Mouse (Mus musculus): ENCODE data around the gene Naa35. TPM values are rescaled to one million over a fixed set of nuclear protein-coding genes. Genes with fewer than 3 reads are reported as not detected.
A peak's percentile ranks its signal among the peaks of the same experiment; 100 is the strongest.

Gene Naa35
- polyA plus RNA-seq, 1 experiment from 2014 or later: 179 TPM

- ATAC-seq: no peak
- H3K4me1 ChIP-seq: no peaks in the 10 kb centered on the region; the same call in 1 of the 2 replicates
- no peaks in the 10 kb centered on the region for H3K27me3 ChIP-seq
- no peak overlapping the region for H3K4me3 ChIP-seq
- H3K4me2 ChIP-seq: no peak overlapping the region
- no peak overlapping the region for H3K9ac ChIP-seq
- 0 out of 2 replicates have a peak overlapping the region, but pooled peaks have one; percentile 31 for H3K27ac ChIP-seq
- H3K9me3 ChIP-seq (replicated peaks): no peaks in the 10 kb centered on the region
- H3K36me3 ChIP-seq (ENCODE audit: poor library complexity, severe bottlenecking): peaks cover 80% of the 10 kb centered on the region
- whole genome bisulfite sequencing: 31% methylated on average over 11 of the region's 11 CpGs
These were observed 61.7 kb downstream of the Naa35 start for GRCm38 (mm10) chr13:59646674-59647244.

GRCm38 (mm10) chr13:59647484-59647883 is 62.4 kb downstream of the Naa35 start:
- Histone ChIP-seq H3K4me1 (peaks cover 4% of the 10 kb centered on the region), H3K27me3 (no peaks in the 10 kb centered on the region), H3K4me2 (no peak overlapping the region), H3K27ac (no peak overlapping the region), H3K36me3 (ENCODE audit: poor library complexity, severe bottlenecking) (peaks cover 74% of the 10 kb centered on the region), H3K4me3 (no peak overlapping the region), H3K9ac (no peak overlapping the region), H3K9me3 (replicated peaks) (no peaks in the 10 kb centered on the region)
- WGBS: 92% methylated on average over 6 of the region's 6 CpGs
- no peak for ATAC-seq

- H3K4me2 ChIP-seq: no peak overlapping the region
- WGBS: 91% methylated on average over 6 of the region's 6 CpGs
- H3K4me1 ChIP-seq: peaks cover 15% of the 10 kb centered on the region
- H3K9me3 ChIP-seq (replicated peaks): no peaks in the 10 kb centered on the region
- ATAC-seq: no peak
- no peak overlapping the region for H3K9ac ChIP-seq
- no peak overlapping the region for H3K4me3 ChIP-seq
- no peaks in the 10 kb centered on the region for H3K27me3 ChIP-seq
- no peak overlapping the region for H3K27ac ChIP-seq
- H3K36me3 ChIP-seq (ENCODE audit: poor library complexity, severe bottlenecking): peaks cover 74% of the 10 kb centered on the region
These were observed 63.5 kb downstream of the Naa35 start for GRCm38 (mm10) chr13:59648598-59648997.

- no peaks in the 10 kb centered on the region for H3K27me3 ChIP-seq
- 89% methylated on average over 5 of the region's 5 CpGs for WGBS
- ATAC-seq: no peak
- H3K36me3 ChIP-seq (ENCODE audit: poor library complexity, severe bottlenecking): peaks cover 81% of the 10 kb centered on the region
- H3K4me1 ChIP-seq: peaks cover 19% of the 10 kb centered on the region
- H3K9me3 ChIP-seq (replicated peaks): no peaks in the 10 kb centered on the region
- no peak overlapping the region for H3K9ac ChIP-seq
- H3K27ac ChIP-seq: no peak overlapping the region
- no peak overlapping the region for H3K4me3 ChIP-seq
- no peak overlapping the region for H3K4me2 ChIP-seq
These were observed 64.7 kb downstream of the Naa35 start for GRCm38 (mm10) chr13:59649781-59650180.

- no peak overlapping the region for H3K4me3 ChIP-seq
- 38% methylated on average over 5 of the region's 5 CpGs for WGBS
- peak; percentile 50; the same call in 1 of the 2 replicates for ATAC-seq
- H3K4me2 ChIP-seq: no peak overlapping the region
- 0 out of 2 replicates have a peak overlapping the region, but pooled peaks have one; percentile 1 for H3K9ac ChIP-seq
- H3K27me3 ChIP-seq: no peaks in the 10 kb centered on the region
- H3K27ac ChIP-seq: peak overlapping the region; percentile 41
- peaks cover 34% of the 10 kb centered on the region for H3K4me1 ChIP-seq
- H3K36me3 ChIP-seq (ENCODE audit: poor library complexity, severe bottlenecking): peaks cover 58% of the 10 kb centered on the region
- no peaks in the 10 kb centered on the region for H3K9me3 ChIP-seq (replicated peaks)
These were observed 67.6 kb downstream of the Naa35 start for GRCm38 (mm10) chr13:59652651-59653050.

- H3K27me3 ChIP-seq: no peaks in the 10 kb centered on the region
- H3K4me1 ChIP-seq: peaks cover 37% of the 10 kb centered on the region
- H3K4me2 ChIP-seq: no peak overlapping the region
- peaks cover 58% of the 10 kb centered on the region for H3K36me3 ChIP-seq (ENCODE audit: poor library complexity, severe bottlenecking)
- 0 out of 2 replicates have a peak overlapping the region, but pooled peaks have one; percentile 1 for H3K9ac ChIP-seq
- no peak for ATAC-seq
- no peaks in the 10 kb centered on the region for H3K9me3 ChIP-seq (replicated peaks)
- no peak overlapping the region for H3K4me3 ChIP-seq
- 73% methylated on average over 3 of the region's 3 CpGs for WGBS
- H3K27ac ChIP-seq: peak overlapping the region; percentile 41; the same call in 1 of the 2 replicates
These were observed 68.1 kb downstream of the Naa35 start for GRCm38 (mm10) chr13:59653136-59653535.

- no peak overlapping the region for H3K4me3 ChIP-seq
- H3K4me1 ChIP-seq: peaks cover 37% of the 10 kb centered on the region
- no peak overlapping the region for H3K9ac ChIP-seq
- H3K27ac ChIP-seq: no peak overlapping the region
- H3K4me2 ChIP-seq: no peak overlapping the region
- no peaks in the 10 kb centered on the region for H3K9me3 ChIP-seq (replicated peaks)
- 94% methylated on average over 5 of the region's 5 CpGs for WGBS
- peaks cover 58% of the 10 kb centered on the region for H3K36me3 ChIP-seq (ENCODE audit: poor library complexity, severe bottlenecking)
- ATAC-seq: no peak
- H3K27me3 ChIP-seq: no peaks in the 10 kb centered on the region
These were observed 69.4 kb downstream of the Naa35 start for GRCm38 (mm10) chr13:59654465-59654864.

GRCm38 (mm10) chr13:59655718-59656315 is 70.8 kb downstream of the Naa35 start:
- Histone ChIP-seq H3K4me1 (peaks cover 37% of the 10 kb centered on the region), H3K36me3 (ENCODE audit: poor library complexity, severe bottlenecking) (peaks cover 58% of the 10 kb centered on the region), H3K9ac (no peak overlapping the region), H3K27me3 (no peaks in the 10 kb centered on the region), H3K27ac (no peak overlapping the region), H3K4me3 (no peak overlapping the region), H3K4me2 (no peak overlapping the region), H3K9me3 (replicated peaks) (no peaks in the 10 kb centered on the region)
- no peak for ATAC-seq
- 93% methylated on average over 15 of the region's 15 CpGs for WGBS

- Histone ChIP-seq H3K4me3 (no peak overlapping the region), H3K36me3 (ENCODE audit: poor library complexity, severe bottlenecking) (peaks cover 59% of the 10 kb centered on the region), H3K27ac (peak overlapping the region; percentile 72), H3K4me1 (peaks cover 37% of the 10 kb centered on the region), H3K4me2 (no peak overlapping the region), H3K9ac (0 out of 2 replicates have a peak overlapping the region, but pooled peaks have one; percentile 14), H3K9me3 (replicated peaks) (no peaks in the 10 kb centered on the region), H3K27me3 (no peaks in the 10 kb centered on the region)
- 74% methylated on average over 10 of the region's 10 CpGs for WGBS
- ATAC-seq: no peak
These were observed 71.3 kb downstream of the Naa35 start for GRCm38 (mm10) chr13:59656316-59656832.

GRCm38 (mm10) chr13:59656975-59657388 is 71.9 kb downstream of the Naa35 start:
- H3K4me1 ChIP-seq: peaks cover 37% of the 10 kb centered on the region
- peaks cover 65% of the 10 kb centered on the region for H3K36me3 ChIP-seq (ENCODE audit: poor library complexity, severe bottlenecking)
- 0 out of 2 replicates have a peak overlapping the region, but pooled peaks have one; percentile 4 for H3K4me2 ChIP-seq
- 0 out of 2 replicates have a peak overlapping the region, but pooled peaks have one; percentile 14 for H3K9ac ChIP-seq
- H3K4me3 ChIP-seq: no peak overlapping the region
- H3K9me3 ChIP-seq (replicated peaks): no peaks in the 10 kb centered on the region
- H3K27me3 ChIP-seq: no peaks in the 10 kb centered on the region
- peak overlapping the region; percentile 72 for H3K27ac ChIP-seq
- under 1% methylated on average over 4 of the region's 4 CpGs for WGBS
- peak; percentile 31; the same call in 1 of the 2 replicates for ATAC-seq

- H3K4me2 ChIP-seq: no peak overlapping the region
- 83% methylated on average over 5 of the region's 5 CpGs for WGBS
- no peak overlapping the region for H3K9ac ChIP-seq
- H3K4me1 ChIP-seq: peaks cover 30% of the 10 kb centered on the region
- peak overlapping the region; percentile 72; the same call in 1 of the 2 replicates for H3K27ac ChIP-seq
- H3K9me3 ChIP-seq (replicated peaks): no peaks in the 10 kb centered on the region
- no peak for ATAC-seq
- no peak overlapping the region for H3K4me3 ChIP-seq
- H3K36me3 ChIP-seq (ENCODE audit: poor library complexity, severe bottlenecking): peaks cover 71% of the 10 kb centered on the region
- no peaks in the 10 kb centered on the region for H3K27me3 ChIP-seq
These were observed 72.7 kb downstream of the Naa35 start for GRCm38 (mm10) chr13:59657781-59658180.

- Histone ChIP-seq H3K27ac (no peak overlapping the region), H3K4me3 (no peak overlapping the region), H3K4me2 (no peak overlapping the region), H3K27me3 (no peaks in the 10 kb centered on the region), H3K9me3 (replicated peaks) (no peaks in the 10 kb centered on the region), H3K9ac (no peak overlapping the region), H3K4me1 (peaks cover 18% of the 10 kb centered on the region), H3K36me3 (ENCODE audit: poor library complexity, severe bottlenecking) (peaks cover 77% of the 10 kb centered on the region)
- WGBS: 99% methylated on average over 3 of the region's 3 CpGs
- no peak for ATAC-seq
These were observed 75.3 kb downstream of the Naa35 start for GRCm38 (mm10) chr13:59660371-59660770.

All from forebrain, embryonic 13.5 days (tissue).